Mouse (Mus musculus) G1E-ER4 (cell line): Measurements from ENCODE around the gene Mr1. TPM values are rescaled to one million over a fixed set of nuclear protein-coding genes. Genes with fewer than 3 reads are reported as not detected.

Experiments
- GATA1 ChIP-seq: IDR thresholded peaks from one replicate; pipeline ENCODE4 v1.8.0; 2012; ENCODE audit warnings: low read length, inconsistent platforms
- polyA plus RNA-seq: library from polyadenylated mRNA; stranded (reverse); fragments of >175 nt; gene quantifications from 2 replicates; pipeline ENCODE4 v1.2.3, GENCODE M21; 2012

The Mr1 gene
- polyA plus RNA-seq, 1 experiment: 0.18 TPM

- TF ChIP-seq GATA1: no peak
These were observed 614 bp upstream of the Mr1 start for GRCm38 (mm10) chr1:155147228-155147627.

- no peak for TF ChIP-seq GATA1
These were observed 994 bp downstream of the Mr1 start for GRCm38 (mm10) chr1:155145620-155146019.

GRCm38 (mm10) chr1:155140076-155140475 lies 6.5 kb downstream of the Mr1 start:
- TF ChIP-seq GATA1: no peak

GRCm38 (mm10) chr1:155138795-155139194 lies 7.8 kb downstream of the Mr1 start:
- TF ChIP-seq GATA1: no peak

- TF ChIP-seq GATA1: no peak
These were observed 11.7 kb downstream of the Mr1 start for GRCm38 (mm10) chr1:155134866-155135265.

GRCm38 (mm10) chr1:155127429-155127934 lies 19.1 kb downstream of the Mr1 start:
- TF ChIP-seq GATA1: no peak

GRCm38 (mm10) chr1:155126716-155127115 lies 19.9 kb downstream of the Mr1 start:
- no peak for TF ChIP-seq GATA1

- TF ChIP-seq GATA1: no peak
These were observed 22.2 kb downstream of the Mr1 start for GRCm38 (mm10) chr1:155124397-155124796.

- no peak for TF ChIP-seq GATA1
These were observed 24.4 kb downstream of the Mr1 start for GRCm38 (mm10) chr1:155121977-155122939.

- TF ChIP-seq GATA1: peak; percentile 57
These were observed 26.9 kb downstream of the Mr1 start for GRCm38 (mm10) chr1:155119719-155120118.

- TF ChIP-seq GATA1: no peak
These were observed 32.7 kb downstream of the Mr1 start for GRCm38 (mm10) chr1:155113946-155114345.

- TF ChIP-seq GATA1: no peak
These were observed 33.7 kb downstream of the Mr1 start for GRCm38 (mm10) chr1:155112875-155113274.

GRCm38 (mm10) chr1:155112118-155112517 lies 34.5 kb downstream of the Mr1 start:
- no peak for TF ChIP-seq GATA1

- no peak for TF ChIP-seq GATA1
These were observed 35.1 kb downstream of the Mr1 start for GRCm38 (mm10) chr1:155111491-155111890.

GRCm38 (mm10) chr1:155109387-155110350 lies 36.9 kb downstream of the Mr1 start:
- no peak for TF ChIP-seq GATA1

GRCm38 (mm10) chr1:155108412-155108811 lies 38.2 kb downstream of the Mr1 start:
- TF ChIP-seq GATA1: no peak

GRCm38 (mm10) chr1:155107843-155108242 lies 38.8 kb downstream of the Mr1 start:
- no peak for TF ChIP-seq GATA1
